In genomic region chr2:131142592-131142991, GRCm38 (mm10) we compare ENCODE assay signal across 8 mouse cellular contexts. TPM values are rescaled to one million over a fixed set of nuclear protein-coding genes. Genes with fewer than 3 reads are reported as not detected.
DNase-seq lines count a peak whose midpoint lies in the region; ATAC-seq and TF ChIP-seq lines count a peak whose summit lies in the region.

No protein-coding gene starts in this region.

- TF ChIP-seq CTCF in kidney, postnatal 0 days (IDR thresholded peaks at IDR 0.05; ENCODE audit: low read depth) = peak; percentile 79
- TF ChIP-seq CTCF in testis, adult 2 months (IDR thresholded peaks at IDR 0.05; ENCODE audit: control insufficient read depth, insufficient read depth, insufficient replicate concordance, low read depth, low read length) = peak; percentile 76

- H3K27ac ChIP-seq in midbrain, embryonic 10.5 days (replicated peaks) = peak overlapping the region; percentile 57; the same call in 1 of the 2 replicates
- H3K27ac ChIP-seq in midbrain, embryonic 15.5 days = no peak overlapping the region
- H3K27ac ChIP-seq in embryonic facial prominence, embryonic 12.5 days = no peak overlapping the region
- peak overlapping the region; percentile 42; the same call in 1 of the 2 replicates for H3K27ac ChIP-seq in heart, embryonic 10.5 days
- H3K27ac ChIP-seq in kidney, postnatal 0 days = no peak overlapping the region
- peak overlapping the region; percentile 66 for H3K27ac ChIP-seq in liver, embryonic 13.5 days
- no peak overlapping the region for H3K27ac ChIP-seq in neural tube, embryonic 11.5 days (ENCODE audit: low read depth, low read length)
- H3K27ac ChIP-seq in testis, adult 2 months (ENCODE audit: control insufficient read depth, insufficient read depth, low read depth, low read length) = no peak overlapping the region

- peak; percentile 80 for DNase-seq in midbrain, embryonic 10.5 days (ENCODE audit: low spot score)
- peak; percentile 91 for DNase-seq in heart, embryonic 10.5 days (ENCODE audit: low spot score)
- peak; percentile 91 for DNase-seq in kidney, postnatal 0 days (ENCODE audit: low spot score)
- peak; percentile 83 for DNase-seq in liver, embryonic 13.5 days
- DNase-seq in neural tube, embryonic 11.5 days (ENCODE audit: low spot score) = peak; percentile 77

- no peak overlapping the region for H3K4me3 ChIP-seq in midbrain, embryonic 10.5 days
- H3K4me3 ChIP-seq in midbrain, embryonic 15.5 days = no peak overlapping the region
- H3K4me3 ChIP-seq in embryonic facial prominence, embryonic 12.5 days = no peak overlapping the region
- H3K4me3 ChIP-seq in heart, embryonic 10.5 days = no peak overlapping the region
- no peak overlapping the region for H3K4me3 ChIP-seq in kidney, postnatal 0 days (replicated peaks; ENCODE audit: low read depth, low read length)
- H3K4me3 ChIP-seq in liver, embryonic 13.5 days (replicated peaks) = 0 out of 2 replicates have a peak overlapping the region, but pooled peaks have one; percentile 8
- no peak overlapping the region for H3K4me3 ChIP-seq in neural tube, embryonic 11.5 days (ENCODE audit: low read depth, low read length)
- no peak overlapping the region for H3K4me3 ChIP-seq in testis, adult 2 months (ENCODE audit: control insufficient read depth, low read depth, low read length)

- H3K4me1 ChIP-seq in midbrain, embryonic 10.5 days = peaks cover 15% of the 10 kb centered on the region
- no peaks in the 10 kb centered on the region for H3K4me1 ChIP-seq in midbrain, embryonic 15.5 days
- no peaks in the 10 kb centered on the region for H3K4me1 ChIP-seq in embryonic facial prominence, embryonic 12.5 days
- H3K4me1 ChIP-seq in heart, embryonic 10.5 days = peaks cover 63% of the 10 kb centered on the region
- H3K4me1 ChIP-seq in kidney, postnatal 0 days (replicated peaks; ENCODE audit: insufficient read depth, low read length) = peaks cover 7% of the 10 kb centered on the region; the same call in 1 of the 2 replicates
- peaks cover 63% of the 10 kb centered on the region for H3K4me1 ChIP-seq in liver, embryonic 13.5 days (replicated peaks)
- H3K4me1 ChIP-seq in neural tube, embryonic 11.5 days (ENCODE audit: control insufficient read depth, insufficient read depth, low read length) = no peaks in the 10 kb centered on the region
- H3K4me1 ChIP-seq in testis, adult 2 months (ENCODE audit: control insufficient read depth, insufficient read depth, low read length) = peaks cover 6% of the 10 kb centered on the region; the same call in 1 of the 2 replicates

- no peak overlapping the region for H3K4me2 ChIP-seq in midbrain, embryonic 15.5 days
- H3K4me2 ChIP-seq in embryonic facial prominence, embryonic 12.5 days (replicated peaks) = no peak overlapping the region
- H3K4me2 ChIP-seq in kidney, postnatal 0 days (ENCODE audit: low read length) = 0 out of 2 replicates have a peak overlapping the region, but pooled peaks have one; percentile 18
- peak overlapping the region; percentile 28; the same call in 1 of the 2 replicates for H3K4me2 ChIP-seq in liver, embryonic 13.5 days
- peak overlapping the region; percentile 9; the same call in 1 of the 2 replicates for H3K4me2 ChIP-seq in neural tube, embryonic 11.5 days (ENCODE audit: low read depth)

- H3K9me3 ChIP-seq in midbrain, embryonic 10.5 days (replicated peaks) = no peaks in the 10 kb centered on the region
- no peaks in the 10 kb centered on the region for H3K9me3 ChIP-seq in midbrain, embryonic 15.5 days
- H3K9me3 ChIP-seq in embryonic facial prominence, embryonic 12.5 days = no peaks in the 10 kb centered on the region
- H3K9me3 ChIP-seq in heart, embryonic 10.5 days = no peaks in the 10 kb centered on the region
- no peaks in the 10 kb centered on the region for H3K9me3 ChIP-seq in kidney, postnatal 0 days (replicated peaks; ENCODE audit: low read length)
- H3K9me3 ChIP-seq in liver, embryonic 13.5 days (replicated peaks) = no peaks in the 10 kb centered on the region
- no peaks in the 10 kb centered on the region for H3K9me3 ChIP-seq in neural tube, embryonic 11.5 days (ENCODE audit: control insufficient read depth, low read length)

- no peak for ATAC-seq in midbrain, embryonic 15.5 days (replicated peaks)
- peak; percentile 54 for ATAC-seq in embryonic facial prominence, embryonic 12.5 days (ENCODE audit: insufficient number of reproducible peaks, insufficient read depth, low FRiP score, low TSS enrichment)
- ATAC-seq in kidney, postnatal 0 days (replicated peaks; ENCODE audit: low FRiP score, low read depth) = peak; percentile 61
- peak; percentile 83 for ATAC-seq in liver, embryonic 13.5 days (ENCODE audit: low read depth)
- ATAC-seq in neural tube, embryonic 11.5 days (ENCODE audit: insufficient read depth, low FRiP score, low TSS enrichment) = peak; percentile 50

- 32% methylated on average over 18 of the region's 18 CpGs for WGBS in midbrain, embryonic 10.5 days
- 32% methylated on average over 18 of the region's 18 CpGs for WGBS in midbrain, embryonic 15.5 days
- 30% methylated on average over 18 of the region's 18 CpGs for WGBS in embryonic facial prominence, embryonic 12.5 days
- 24% methylated on average over 18 of the region's 18 CpGs for WGBS in heart, embryonic 10.5 days
- WGBS in kidney, postnatal 0 days = 29% methylated on average over 18 of the region's 18 CpGs
- 25% methylated on average over 18 of the region's 18 CpGs for WGBS in liver, embryonic 13.5 days (ENCODE audit: insufficient replicate concordance)
- WGBS in neural tube, embryonic 11.5 days = 22% methylated on average over 18 of the region's 18 CpGs

- TF ChIP-seq POLR2A in testis, adult 2 months (IDR thresholded peaks at IDR 0.05; ENCODE audit: control insufficient read depth, low read depth, low read length) = no peak

- H3K9ac ChIP-seq in midbrain, embryonic 15.5 days = no peak overlapping the region
- H3K9ac ChIP-seq in embryonic facial prominence, embryonic 12.5 days = no peak overlapping the region
- H3K9ac ChIP-seq in kidney, postnatal 0 days (ENCODE audit: low read depth, low read length) = no peak overlapping the region
- H3K9ac ChIP-seq in liver, embryonic 13.5 days = peak overlapping the region; percentile 53
- H3K9ac ChIP-seq in neural tube, embryonic 11.5 days (ENCODE audit: low read length) = no peak overlapping the region

- H3K36me3 ChIP-seq in midbrain, embryonic 10.5 days = peaks cover 56% of the 10 kb centered on the region
- H3K36me3 ChIP-seq in midbrain, embryonic 15.5 days (replicated peaks) = peaks cover 25% of the 10 kb centered on the region; the same call in 1 of the 2 replicates
- H3K36me3 ChIP-seq in embryonic facial prominence, embryonic 12.5 days = peaks cover 93% of the 10 kb centered on the region
- H3K36me3 ChIP-seq in heart, embryonic 10.5 days = peaks cover 68% of the 10 kb centered on the region
- H3K36me3 ChIP-seq in kidney, postnatal 0 days (ENCODE audit: insufficient read depth, low read length) = peaks cover 47% of the 10 kb centered on the region
- H3K36me3 ChIP-seq in liver, embryonic 13.5 days = peaks cover 64% of the 10 kb centered on the region
- peaks cover 21% of the 10 kb centered on the region for H3K36me3 ChIP-seq in neural tube, embryonic 11.5 days (ENCODE audit: control insufficient read depth, insufficient read depth, low read length)
- H3K36me3 ChIP-seq in testis, adult 2 months (ENCODE audit: control insufficient read depth, insufficient read depth, low read length) = no peaks in the 10 kb centered on the region

- H3K27me3 ChIP-seq in midbrain, embryonic 10.5 days (ENCODE audit: low read depth, poor library complexity, severe bottlenecking) = no peaks in the 10 kb centered on the region
- H3K27me3 ChIP-seq in midbrain, embryonic 15.5 days (replicated peaks) = no peaks in the 10 kb centered on the region
- H3K27me3 ChIP-seq in embryonic facial prominence, embryonic 12.5 days = no peaks in the 10 kb centered on the region
- H3K27me3 ChIP-seq in heart, embryonic 10.5 days (ENCODE audit: insufficient read depth, poor library complexity, severe bottlenecking) = peaks cover 8% of the 10 kb centered on the region
- H3K27me3 ChIP-seq in kidney, postnatal 0 days (ENCODE audit: insufficient read depth, low read length) = no peaks in the 10 kb centered on the region
- H3K27me3 ChIP-seq in liver, embryonic 13.5 days = no peaks in the 10 kb centered on the region
- no peaks in the 10 kb centered on the region for H3K27me3 ChIP-seq in neural tube, embryonic 11.5 days (ENCODE audit: control insufficient read depth, insufficient read depth, low read length)
- H3K27me3 ChIP-seq in testis, adult 2 months (ENCODE audit: control insufficient read depth, insufficient read depth, low read length) = no peaks in the 10 kb centered on the region

RNA-seq across cellular contexts. Expression of gene Gm11037, which starts 9.3 kb away (rescaled TPM):
- polyA plus RNA-seq in midbrain, embryonic 10.5 days (2016; fragmentation: Nextera tagmentation; extraction: Ambion mirVana) = not detected in 2 replicates
- polyA plus RNA-seq in midbrain, embryonic 15.5 days (2015; fragmentation: Nextera tagmentation; extraction: Ambion mirVana) = not detected in 2 replicates
- not detected in 2 replicates for polyA plus RNA-seq in embryonic facial prominence, embryonic 12.5 days (2016; fragmentation: Nextera tagmentation; extraction: Ambion mirVana)
- not detected in 2 replicates for polyA plus RNA-seq in heart, embryonic 10.5 days (2016; fragmentation: Nextera tagmentation; extraction: Ambion mirVana)
- polyA plus RNA-seq in kidney, postnatal 0 days (2015; fragmentation: Nextera tagmentation; extraction: Ambion mirVana) = not detected in 2 replicates
- not detected in 2 replicates for polyA plus RNA-seq in liver, embryonic 13.5 days (2015; fragmentation: Nextera tagmentation; extraction: Ambion mirVana)
- polyA plus RNA-seq in neural tube, embryonic 11.5 days (2014; fragmentation: Nextera tagmentation; extraction: Ambion mirVana) = not detected in 2 replicates
- polyA plus RNA-seq in testis, adult 2 months (2012; rRNA removed) = not detected in 2 replicates

RNA-seq across cellular contexts. Expression of gene Hspa12b, which starts 15.5 kb away (rescaled TPM):
- polyA plus RNA-seq in midbrain, embryonic 10.5 days (2016; fragmentation: Nextera tagmentation; extraction: Ambion mirVana) = 6.5 and 7.6 TPM in 2 replicates
- 4.4 and 4.6 TPM in 2 replicates for polyA plus RNA-seq in midbrain, embryonic 15.5 days (2015; fragmentation: Nextera tagmentation; extraction: Ambion mirVana)
- 15.9 and 17.7 TPM in 2 replicates for polyA plus RNA-seq in embryonic facial prominence, embryonic 12.5 days (2016; fragmentation: Nextera tagmentation; extraction: Ambion mirVana)
- polyA plus RNA-seq in heart, embryonic 10.5 days (2016; fragmentation: Nextera tagmentation; extraction: Ambion mirVana) = 10.0 and 10.8 TPM in 2 replicates
- 9.4 and 9.8 TPM in 2 replicates for polyA plus RNA-seq in kidney, postnatal 0 days (2015; fragmentation: Nextera tagmentation; extraction: Ambion mirVana)
- 2.1 and 2.2 TPM in 2 replicates for polyA plus RNA-seq in liver, embryonic 13.5 days (2015; fragmentation: Nextera tagmentation; extraction: Ambion mirVana)
- polyA plus RNA-seq in neural tube, embryonic 11.5 days (2014; fragmentation: Nextera tagmentation; extraction: Ambion mirVana) = 4.5 and 5.0 TPM in 2 replicates
- polyA plus RNA-seq in testis, adult 2 months (2012; rRNA removed) = 5.4 and 6.6 TPM in 2 replicates

RNA-seq across cellular contexts. Expression of gene 1700037H04Rik, which starts 17.3 kb away (rescaled TPM):
- 136 and 145 TPM in 2 replicates for polyA plus RNA-seq in midbrain, embryonic 10.5 days (2016; fragmentation: Nextera tagmentation; extraction: Ambion mirVana)
- polyA plus RNA-seq in midbrain, embryonic 15.5 days (2015; fragmentation: Nextera tagmentation; extraction: Ambion mirVana) = 71.2 and 81.5 TPM in 2 replicates
- 74.1 and 79.5 TPM in 2 replicates for polyA plus RNA-seq in embryonic facial prominence, embryonic 12.5 days (2016; fragmentation: Nextera tagmentation; extraction: Ambion mirVana)
- polyA plus RNA-seq in heart, embryonic 10.5 days (2016; fragmentation: Nextera tagmentation; extraction: Ambion mirVana) = 82.6 and 86.0 TPM in 2 replicates
- 84.8 and 91.5 TPM in 2 replicates for polyA plus RNA-seq in kidney, postnatal 0 days (2015; fragmentation: Nextera tagmentation; extraction: Ambion mirVana)
- polyA plus RNA-seq in liver, embryonic 13.5 days (2015; fragmentation: Nextera tagmentation; extraction: Ambion mirVana) = 124 and 129 TPM in 2 replicates
- 126 and 130 TPM in 2 replicates for polyA plus RNA-seq in neural tube, embryonic 11.5 days (2014; fragmentation: Nextera tagmentation; extraction: Ambion mirVana)
- polyA plus RNA-seq in testis, adult 2 months (2012; rRNA removed) = 827 and 879 TPM in 2 replicates

RNA-seq across cellular contexts. Expression of gene Cenpb, which starts 37.3 kb away (rescaled TPM):
- 9.0 and 10.6 TPM in 2 replicates for polyA plus RNA-seq in midbrain, embryonic 10.5 days (2016; fragmentation: Nextera tagmentation; extraction: Ambion mirVana)
- 16.0 and 16.4 TPM in 2 replicates for polyA plus RNA-seq in midbrain, embryonic 15.5 days (2015; fragmentation: Nextera tagmentation; extraction: Ambion mirVana)
- 12.6 and 14.8 TPM in 2 replicates for polyA plus RNA-seq in embryonic facial prominence, embryonic 12.5 days (2016; fragmentation: Nextera tagmentation; extraction: Ambion mirVana)
- 4.9 and 5.1 TPM in 2 replicates for polyA plus RNA-seq in heart, embryonic 10.5 days (2016; fragmentation: Nextera tagmentation; extraction: Ambion mirVana)
- 13.1 and 15.3 TPM in 2 replicates for polyA plus RNA-seq in kidney, postnatal 0 days (2015; fragmentation: Nextera tagmentation; extraction: Ambion mirVana)
- polyA plus RNA-seq in liver, embryonic 13.5 days (2015; fragmentation: Nextera tagmentation; extraction: Ambion mirVana) = 3.5 and 4.5 TPM in 2 replicates
- polyA plus RNA-seq in neural tube, embryonic 11.5 days (2014; fragmentation: Nextera tagmentation; extraction: Ambion mirVana) = 10.3 and 10.8 TPM in 2 replicates
- polyA plus RNA-seq in testis, adult 2 months (2012; rRNA removed) = 7.6 and 7.9 TPM in 2 replicates

RNA-seq across cellular contexts. Expression of gene Cdc25b, which starts 44.2 kb away (rescaled TPM):
- 117 and 140 TPM in 2 replicates for polyA plus RNA-seq in midbrain, embryonic 10.5 days (2016; fragmentation: Nextera tagmentation; extraction: Ambion mirVana)
- polyA plus RNA-seq in midbrain, embryonic 15.5 days (2015; fragmentation: Nextera tagmentation; extraction: Ambion mirVana) = 23.9 and 27.0 TPM in 2 replicates
- 48.8 and 52.3 TPM in 2 replicates for polyA plus RNA-seq in embryonic facial prominence, embryonic 12.5 days (2016; fragmentation: Nextera tagmentation; extraction: Ambion mirVana)
- 27.8 and 35.9 TPM in 2 replicates for polyA plus RNA-seq in heart, embryonic 10.5 days (2016; fragmentation: Nextera tagmentation; extraction: Ambion mirVana)
- 36.1 and 39.0 TPM in 2 replicates for polyA plus RNA-seq in kidney, postnatal 0 days (2015; fragmentation: Nextera tagmentation; extraction: Ambion mirVana)
- polyA plus RNA-seq in liver, embryonic 13.5 days (2015; fragmentation: Nextera tagmentation; extraction: Ambion mirVana) = 171 and 201 TPM in 2 replicates
- 108 and 115 TPM in 2 replicates for polyA plus RNA-seq in neural tube, embryonic 11.5 days (2014; fragmentation: Nextera tagmentation; extraction: Ambion mirVana)
- 2.9 and 3.1 TPM in 2 replicates for polyA plus RNA-seq in testis, adult 2 months (2012; rRNA removed)

Comparison
In these comparisons a context has a peak if more than half of its experiments do, and no peak if none do; other contexts are left out.
1. H3K27ac ChIP-seq: peak in midbrain, embryonic 10.5 days (single experiment), heart, embryonic 10.5 days (single experiment) and liver, embryonic 13.5 days (single experiment); none in midbrain, embryonic 15.5 days (single experiment), embryonic facial prominence, embryonic 12.5 days (single experiment), kidney, postnatal 0 days (single experiment), neural tube, embryonic 11.5 days (single experiment) and testis, adult 2 months (single experiment).
2. H3K4me2 ChIP-seq: peak in kidney, postnatal 0 days (single experiment), liver, embryonic 13.5 days (single experiment) and neural tube, embryonic 11.5 days (single experiment); none in midbrain, embryonic 15.5 days (single experiment) and embryonic facial prominence, embryonic 12.5 days (single experiment).
3. Peak in every context shown above with its lines, with median percentiles within 50 percentile points of each other: DNase-seq.